Mouse (Mus musculus): ENCODE results near the gene Spo11.

Gene Spo11

GRCm38 (mm10) chr2:173036055-173036454 is 58.6 kb downstream of the Spo11 start:
- no peak for DNase-seq

- no peak for DNase-seq
These were observed 59.1 kb downstream of the Spo11 start for GRCm38 (mm10) chr2:173036611-173037010.

DNA sequence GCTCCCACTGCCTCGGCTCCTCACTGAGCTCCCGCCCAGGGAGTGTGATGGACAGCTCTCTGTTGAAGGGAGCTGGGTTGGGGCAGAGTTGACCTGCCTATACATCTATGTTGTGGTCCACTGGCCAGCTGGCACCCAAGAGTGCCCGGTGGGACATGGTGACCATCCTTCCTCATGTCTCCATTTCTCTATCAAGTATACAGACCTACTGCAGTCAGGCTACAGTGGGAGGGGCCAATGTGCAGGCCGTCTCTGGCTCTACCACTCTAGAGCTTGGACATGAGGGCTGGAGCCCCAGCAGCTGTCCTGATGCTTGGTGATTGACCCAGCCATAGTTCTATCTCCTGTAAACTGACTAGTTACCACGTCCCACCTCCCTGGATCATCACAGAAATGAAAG is 59.8 kb downstream of the Spo11 start:
- no peak for DNase-seq

- no peak for DNase-seq
These were observed 60.5 kb downstream of the Spo11 start for GRCm38 (mm10) chr2:173037827-173038607.

- no peak for DNase-seq
These were observed 61.5 kb downstream of the Spo11 start for GRCm38 (mm10) chr2:173039041-173039440.

DNA sequence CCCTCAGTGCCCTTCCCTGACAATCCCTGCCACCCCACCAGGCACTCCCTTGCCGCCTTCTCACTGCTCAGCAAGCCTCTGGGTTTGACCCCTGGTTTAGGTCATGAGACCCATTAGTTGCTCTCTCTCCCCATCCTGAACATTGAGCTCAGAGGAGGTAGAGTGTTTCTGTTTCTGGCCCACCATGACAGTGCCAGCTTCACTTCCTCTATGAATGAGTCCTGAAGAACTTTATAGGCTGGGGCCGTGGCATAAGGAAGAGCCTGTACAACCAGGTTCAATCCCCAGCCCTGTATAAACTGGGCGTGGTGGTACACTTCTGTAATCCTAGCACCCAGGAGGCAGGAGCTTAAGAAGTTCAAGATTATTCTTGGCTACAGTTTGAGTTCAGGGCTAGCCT is 63.3 kb downstream of the Spo11 start:
- no peak for DNase-seq

DNA sequence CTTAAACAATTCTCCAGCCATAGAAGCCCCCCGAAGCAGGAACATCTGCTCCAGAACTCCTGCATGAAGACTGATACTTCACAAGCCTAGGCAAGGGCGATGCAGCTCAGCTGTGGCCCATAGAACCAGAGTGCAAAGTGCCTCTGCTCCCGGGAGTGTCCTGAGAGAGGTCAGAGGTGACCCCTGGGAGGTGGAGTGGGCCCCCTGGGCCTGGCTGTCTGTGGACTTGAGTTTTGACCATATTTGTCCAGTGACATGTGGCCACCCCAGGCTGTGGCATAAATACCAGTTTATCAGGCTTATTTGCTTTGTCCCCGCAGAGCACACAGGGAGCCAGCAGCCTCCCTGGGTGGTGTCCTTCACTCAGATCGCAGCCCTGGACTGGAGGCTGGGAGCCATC is 63.7 kb downstream of the Spo11 start:
- DNase-seq: no peak

- no peak for DNase-seq
These were observed 64.4 kb downstream of the Spo11 start for GRCm38 (mm10) chr2:173041893-173042292.

GRCm38 (mm10) chr2:173042504-173043162 is 65.1 kb downstream of the Spo11 start:
- DNase-seq: no peak

All from cerebellum, adult 18-20 months (tissue).